Mouse (Mus musculus) embryonic facial prominence, embryonic 12.5 days (tissue): ENCODE data around the gene Gm20458. TPM values are rescaled to one million over a fixed set of nuclear protein-coding genes. Genes with fewer than 3 reads are reported as not detected.

Experiments used
- ATAC-seq: fragments of 200-750 bp; cut with Nextera tagmentation; 2 replicates; pipeline ENCODE4 v1.8.0; 2017; ENCODE audit not compliant: insufficient number of reproducible peaks, insufficient read depth, low FRiP score, low TSS enrichment
- H3K27ac ChIP-seq: fragments of 300-500 bp; sonication (generic); 2 replicates; pipeline ENCODE4 v1.5.1; 2016; ENCODE audit warnings: mild to moderate bottlenecking
- H3K27me3 ChIP-seq: fragments of 300-500 bp; sonication (generic); 2 replicates; pipeline ENCODE4 v1.6.1; 2016; ENCODE audit warnings: mild to moderate bottlenecking, moderate library complexity
- H3K36me3 ChIP-seq: fragments of 300-500 bp; sonication (generic); 2 replicates; pipeline ENCODE4 v1.6.1; 2016; ENCODE audit warnings: mild to moderate bottlenecking
- H3K4me1 ChIP-seq: fragments of 300-500 bp; sonication (generic); 2 replicates; pipeline ENCODE4 v1.6.1; 2016
- H3K4me2 ChIP-seq: fragments of 300-500 bp; sonication (generic); replicated peaks from 2 replicates; pipeline ENCODE4 v1.6.1; 2016; ENCODE audit warnings: mild to moderate bottlenecking, moderate library complexity
- H3K4me3 ChIP-seq: fragments of 300-500 bp; sonication (generic); 2 replicates; pipeline ENCODE4 v1.5.1; 2016; ENCODE audit warnings: mild to moderate bottlenecking
- H3K9ac ChIP-seq: fragments of 300-500 bp; sonication (generic); 2 replicates; pipeline ENCODE4 v1.6.1; 2016; ENCODE audit warnings: mild to moderate bottlenecking, moderate library complexity
- H3K9me3 ChIP-seq: fragments of 300-500 bp; sonication (generic); 2 replicates; pipeline ENCODE4 v1.6.1; 2016; ENCODE audit warnings: mild to moderate bottlenecking, moderate library complexity
- WGBS: fragments of 180-500 bp; shearing (Covaris S2); methylation state at CpG from one replicate; pipeline ENCODE4 v1.1.7; 2016; 5-methylcytosine and 5-hydroxymethylcytosine counted together
- polyA plus RNA-seq: library from polyadenylated mRNA; unstranded; fragments of >200 nt; fragmentation: Nextera tagmentation; extraction: Ambion mirVana; gene quantifications from 2 replicates; pipeline ENCODE4 v1.2.1, GENCODE M21; 2016

The Gm20458 gene
- polyA plus RNA-seq, 1 experiment from 2014 or later: 6.5 TPM

- H3K4me2 ChIP-seq: no peak overlapping the region
- ATAC-seq: no peak
- peak overlapping the region; percentile 14; the same call in 1 of the 2 replicates for H3K27ac ChIP-seq
- peaks cover 73% of the 10 kb centered on the region for H3K4me1 ChIP-seq
- no peak overlapping the region for H3K9ac ChIP-seq
- no peaks in the 10 kb centered on the region for H3K36me3 ChIP-seq
- 29% methylated on average over 5 of the region's 5 CpGs for WGBS
- H3K4me3 ChIP-seq: no peak overlapping the region
- H3K27me3 ChIP-seq: 0 out of 2 replicates have a peak, but pooled peaks cover 1% of the 10 kb centered on the region
- H3K9me3 ChIP-seq: no peaks in the 10 kb centered on the region
These were observed 25.3 kb upstream of the Gm20458 start for GRCm38 (mm10) chr2:164435216-164436090.

- Histone ChIP-seq H3K9me3 (no peaks in the 10 kb centered on the region), H3K36me3 (no peaks in the 10 kb centered on the region), H3K27ac (peak overlapping the region; percentile 14), H3K4me3 (no peak overlapping the region), H3K27me3 (peaks cover 5% of the 10 kb centered on the region; the same call in 1 of the 2 replicates), H3K9ac (no peak overlapping the region), H3K4me2 (0 out of 2 replicates have a peak overlapping the region, but pooled peaks have one; percentile 11), H3K4me1 (peaks cover 73% of the 10 kb centered on the region)
- 7% methylated on average over 8 of the region's 8 CpGs for WGBS
- ATAC-seq: no peak
These were observed 24.4 kb upstream of the Gm20458 start for GRCm38 (mm10) chr2:164436215-164436913.

GRCm38 (mm10) chr2:164436961-164437360 is 23.8 kb upstream of the Gm20458 start:
- H3K36me3 ChIP-seq: no peaks in the 10 kb centered on the region
- WGBS: 41% methylated on average over 3 of the region's 3 CpGs
- ATAC-seq: no peak
- no peak overlapping the region for H3K9ac ChIP-seq
- no peaks in the 10 kb centered on the region for H3K9me3 ChIP-seq
- H3K4me1 ChIP-seq: peaks cover 73% of the 10 kb centered on the region
- H3K27me3 ChIP-seq: peaks cover 5% of the 10 kb centered on the region; the same call in 1 of the 2 replicates
- H3K27ac ChIP-seq: peak overlapping the region; percentile 14
- 0 out of 2 replicates have a peak overlapping the region, but pooled peaks have one; percentile 11 for H3K4me2 ChIP-seq
- no peak overlapping the region for H3K4me3 ChIP-seq

GRCm38 (mm10) chr2:164437710-164438109 is 23.1 kb upstream of the Gm20458 start:
- H3K9ac ChIP-seq: no peak overlapping the region
- WGBS: 51% methylated on average over 6 of the region's 6 CpGs
- no peak overlapping the region for H3K27ac ChIP-seq
- ATAC-seq: no peak
- H3K4me3 ChIP-seq: no peak overlapping the region
- H3K36me3 ChIP-seq: no peaks in the 10 kb centered on the region
- H3K27me3 ChIP-seq: peaks cover 5% of the 10 kb centered on the region; the same call in 1 of the 2 replicates
- H3K4me2 ChIP-seq: no peak overlapping the region
- peaks cover 69% of the 10 kb centered on the region for H3K4me1 ChIP-seq
- no peaks in the 10 kb centered on the region for H3K9me3 ChIP-seq

- H3K4me1 ChIP-seq: peaks cover 67% of the 10 kb centered on the region
- H3K9ac ChIP-seq: no peak overlapping the region
- H3K27me3 ChIP-seq: peaks cover 5% of the 10 kb centered on the region; the same call in 1 of the 2 replicates
- WGBS: 64% methylated on average over 8 of the region's 8 CpGs
- ATAC-seq: no peak
- H3K4me3 ChIP-seq: no peak overlapping the region
- no peaks in the 10 kb centered on the region for H3K36me3 ChIP-seq
- no peak overlapping the region for H3K27ac ChIP-seq
- H3K9me3 ChIP-seq: no peaks in the 10 kb centered on the region
- H3K4me2 ChIP-seq: no peak overlapping the region
These were observed 22.5 kb upstream of the Gm20458 start for GRCm38 (mm10) chr2:164438257-164438656.

- Histone ChIP-seq H3K36me3 (no peaks in the 10 kb centered on the region), H3K4me1 (peaks cover 66% of the 10 kb centered on the region), H3K4me3 (no peak overlapping the region), H3K27me3 (peaks cover 5% of the 10 kb centered on the region; the same call in 1 of the 2 replicates), H3K9me3 (no peaks in the 10 kb centered on the region), H3K9ac (no peak overlapping the region), H3K4me2 (no peak overlapping the region), H3K27ac (no peak overlapping the region)
- no peak for ATAC-seq
- 66% methylated on average over 3 of the region's 3 CpGs for WGBS
These were observed 21.8 kb upstream of the Gm20458 start for GRCm38 (mm10) chr2:164439001-164439421.

- 66% methylated on average over 5 of the region's 5 CpGs for WGBS
- H3K9me3 ChIP-seq: no peaks in the 10 kb centered on the region
These were observed 20.5 kb upstream of the Gm20458 start for GRCm38 (mm10) chr2:164440314-164440713.

GRCm38 (mm10) chr2:164441155-164441554 is 19.6 kb upstream of the Gm20458 start:
- Histone ChIP-seq H3K4me3 (peak overlapping the region; percentile 62; the same call in 1 of the 2 replicates), H3K4me1 (peaks cover 52% of the 10 kb centered on the region), H3K9me3 (no peaks in the 10 kb centered on the region), H3K9ac (no peak overlapping the region), H3K4me2 (peak overlapping the region; percentile 86), H3K36me3 (no peaks in the 10 kb centered on the region), H3K27ac (no peak overlapping the region), H3K27me3 (peaks cover 5% of the 10 kb centered on the region; the same call in 1 of the 2 replicates)
- ATAC-seq: no peak
- WGBS: 24% methylated on average over 8 of the region's 8 CpGs

More at GRCm38 (mm10) chr2:164440314-164440713, 20.5 kb upstream of the Gm20458 start:
- Histone ChIP-seq H3K9ac (no peak overlapping the region), H3K4me1 (peaks cover 61% of the 10 kb centered on the region), H3K27ac (no peak overlapping the region), H3K4me2 (no peak overlapping the region), H3K36me3 (no peaks in the 10 kb centered on the region), H3K4me3 (no peak overlapping the region), H3K27me3 (peaks cover 5% of the 10 kb centered on the region; the same call in 1 of the 2 replicates)
- ATAC-seq: no peak

- ATAC-seq: no peak
These were observed 19.0 kb upstream of the Gm20458 start for GRCm38 (mm10) chr2:164441731-164442130.

GRCm38 (mm10) chr2:164442315-164443050 is 18.3 kb upstream of the Gm20458 start:
- Histone ChIP-seq H3K27me3 (peaks cover 5% of the 10 kb centered on the region; the same call in 1 of the 2 replicates), H3K27ac (peak overlapping the region; percentile 54), H3K9me3 (no peaks in the 10 kb centered on the region), H3K36me3 (no peaks in the 10 kb centered on the region), H3K4me3 (peak overlapping the region; percentile 62), H3K4me1 (peaks cover 39% of the 10 kb centered on the region), H3K9ac (peak overlapping the region; percentile 78), H3K4me2 (peak overlapping the region; percentile 86)
- WGBS: 3% methylated on average over 29 of the region's 29 CpGs
- 0 out of 2 replicates have a peak, but pooled peaks have one; percentile 58 for ATAC-seq

More at GRCm38 (mm10) chr2:164441731-164442130, 19.0 kb upstream of the Gm20458 start:
- no peak overlapping the region for H3K27ac ChIP-seq
- H3K9ac ChIP-seq: peak overlapping the region; percentile 78; the same call in 1 of the 2 replicates
- H3K9me3 ChIP-seq: no peaks in the 10 kb centered on the region
- H3K27me3 ChIP-seq: peaks cover 5% of the 10 kb centered on the region; the same call in 1 of the 2 replicates
- H3K4me2 ChIP-seq: peak overlapping the region; percentile 86
- H3K36me3 ChIP-seq: no peaks in the 10 kb centered on the region
- H3K4me1 ChIP-seq: peaks cover 47% of the 10 kb centered on the region
- 33% methylated on average over 7 of the region's 7 CpGs for WGBS
- peak overlapping the region; percentile 62 for H3K4me3 ChIP-seq

- Histone ChIP-seq H3K4me3 (peak overlapping the region; percentile 62), H3K27ac (peak overlapping the region; percentile 54), H3K4me2 (peak overlapping the region; percentile 86), H3K4me1 (peaks cover 36% of the 10 kb centered on the region), H3K36me3 (no peaks in the 10 kb centered on the region), H3K9ac (peak overlapping the region; percentile 78), H3K9me3 (no peaks in the 10 kb centered on the region), H3K27me3 (peaks cover 5% of the 10 kb centered on the region; the same call in 1 of the 2 replicates)
- WGBS: under 1% methylated on average over 26 of the region's 26 CpGs
- peak; percentile 72 for ATAC-seq
These were observed 17.7 kb upstream of the Gm20458 start for GRCm38 (mm10) chr2:164443051-164443437.
